Comparison of ENCODE assay signal across 11 mouse cellular contexts in genomic region chr4:63129891-63130624, GRCm38 (mm10). TPM values are rescaled to one million over a fixed set of nuclear protein-coding genes. Genes with fewer than 3 reads are reported as not detected.
DNase-seq lines count a peak whose midpoint lies in the region; ATAC-seq and TF ChIP-seq lines count a peak whose summit lies in the region.
"Had no signal": no experiment of that assay in that cellular context is flagged by ENCODE, and none has a peak within 500 bp of the region (broad histone marks: within the 10 kb centered on the region; RNA-seq: fewer than 3 reads in every experiment).

No protein-coding gene starts in this region.

- 0 out of 2 replicates have a peak, but pooled peaks have one; percentile 15 for ATAC-seq in neural tube, embryonic 15.5 days (ENCODE audit: low FRiP score)
- no peak for ATAC-seq in activated CD4-positive, CD25-positive, alpha-beta regulatory T cell, adult 4 months

- no peaks in the 10 kb centered on the region for H3K36me3 ChIP-seq in liver, adult 2 months (ENCODE audit: control insufficient read depth, insufficient read depth, low read length)
- peaks cover 43% of the 10 kb centered on the region for H3K36me3 ChIP-seq in neural tube, embryonic 15.5 days

- no peak for TF ChIP-seq POLR2A in liver, adult 2 months (IDR thresholded peaks at IDR 0.05; ENCODE audit: extremely low read depth, insufficient read depth, low read length)

- H3K4me2 ChIP-seq in neural tube, embryonic 15.5 days = no peak overlapping the region

- no peak overlapping the region for H3K27ac ChIP-seq in liver, adult 2 months (replicated peaks; ENCODE audit: insufficient read depth, low read depth, low read length)
- no peak overlapping the region for H3K27ac ChIP-seq in neural tube, embryonic 15.5 days (replicated peaks)

- H3K4me1 ChIP-seq in liver, adult 2 months (ENCODE audit: control insufficient read depth, insufficient read depth, low read length) = no peaks in the 10 kb centered on the region
- H3K4me1 ChIP-seq in neural tube, embryonic 15.5 days = no peaks in the 10 kb centered on the region

- TF ChIP-seq CTCF in liver, adult 2 months (IDR thresholded peaks at IDR 0.05; ENCODE audit: low read depth, low read length) = no peak

- H3K4me3 ChIP-seq in liver, adult 2 months (ENCODE audit: insufficient read depth, low read depth, low read length) = no peak overlapping the region
- no peak overlapping the region for H3K4me3 ChIP-seq in neural tube, embryonic 15.5 days (replicated peaks)

- peak; percentile 40 to 51 for DNase-seq in cerebellum, postnatal 10 days
- DNase-seq in cerebellum, adult 8-10 months = no peak
- DNase-seq in liver, adult 2 months (ENCODE audit: extremely low read depth, low read depth, low spot score) = peak; percentile 65
- no peak for DNase-seq in liver
- DNase-seq in gastrocnemius, adult 8-10 months (ENCODE audit: low spot score in 2 of 2) = peak; percentile 15 to 47
- DNase-seq in adrenal gland, adult 8-10 months = no peak
- DNase-seq: kidney, postnatal 36 days; lung, adult 18-20 months had no signal

- WGBS in liver, adult 2 months = 62% methylated on average over 5 of the region's 5 CpGs
- WGBS in neural tube, embryonic 15.5 days = 93% methylated on average over 5 of the region's 5 CpGs

- no peak overlapping the region for H3K9ac ChIP-seq in liver, adult 2 months (ENCODE audit: low read depth, low read length)
- H3K9ac ChIP-seq in neural tube, embryonic 15.5 days (replicated peaks) = no peak overlapping the region

- H3K27me3 ChIP-seq in liver, adult 2 months (ENCODE audit: control insufficient read depth, insufficient read depth, low read length) = no peaks in the 10 kb centered on the region
- H3K27me3 ChIP-seq in neural tube, embryonic 15.5 days (replicated peaks) = no peaks in the 10 kb centered on the region

- no peaks in the 10 kb centered on the region for H3K9me3 ChIP-seq in neural tube, embryonic 15.5 days (replicated peaks)

- H3K79me2 ChIP-seq in liver, adult 2 months (ENCODE audit: control insufficient read depth, insufficient read depth, low read length) = no peaks in the 10 kb centered on the region

RNA-seq across cellular contexts. Expression of gene Ambp, which starts 24.5 kb away (rescaled TPM):
- 3,181 and 3,254 TPM in 2 replicates for total RNA-seq in liver, adult 2 months (2014; rRNA removed)
- polyA plus RNA-seq in liver, adult 2 months (2012; rRNA removed) = 2,073 and 2,202 TPM in 2 replicates
- not detected for total RNA-seq in gastrocnemius, adult 8-10 months (2022)
- polyA plus RNA-seq in neural tube, embryonic 15.5 days (2015; fragmentation: Nextera tagmentation; extraction: Ambion mirVana) = 0.28 and 3.2 TPM in 2 replicates
- not detected for polyA plus RNA-seq in activated CD4-positive, CD25-positive, alpha-beta regulatory T cell, adult 4 months (2017; shearing (Covaris generic))
- total RNA-seq in adrenal gland, adult 8-10 months (2022) = under 1 TPM in 3 of 4 experiments, not detected in 1; 0.28 to 0.83 (median 0.38) TPM

RNA-seq across cellular contexts. Expression of gene Kif12, which starts 41.9 kb away (rescaled TPM):
- 0.27 and 0.28 TPM in 2 replicates for total RNA-seq in liver, adult 2 months (2014; rRNA removed)
- 0.39 and 0.64 TPM in 2 replicates for polyA plus RNA-seq in liver, adult 2 months (2012; rRNA removed)
- not detected for total RNA-seq in gastrocnemius, adult 8-10 months (2022)
- 0.05 and 8.4 TPM in 2 replicates for polyA plus RNA-seq in neural tube, embryonic 15.5 days (2015; fragmentation: Nextera tagmentation; extraction: Ambion mirVana)
- not detected for polyA plus RNA-seq in activated CD4-positive, CD25-positive, alpha-beta regulatory T cell, adult 4 months (2017; shearing (Covaris generic))
- total RNA-seq in adrenal gland, adult 8-10 months (2022) = not detected
- polyA plus RNA-seq: embryonic facial prominence, embryonic 14.5 days had no signal

Comparison
In these comparisons a context has a peak if more than half of its experiments do, and no peak if none do; other contexts are left out.
1. DNase-seq: peak in cerebellum, postnatal 10 days (2 of 2), liver, adult 2 months (single experiment) and gastrocnemius, adult 8-10 months (2 of 2); none in cerebellum, adult 8-10 months (single experiment), liver (single experiment) and adrenal gland, adult 8-10 months (single experiment).
2. RNA of gene Ambp, which starts 24.5 kb away (total RNA-seq): 3,181 to 3,254 TPM in liver, adult 2 months; 0.28 to 0.83 TPM in adrenal gland, adult 8-10 months and not detected in gastrocnemius, adult 8-10 months; every median in the first group is over 1,000 times any median in the second.